Mouse (Mus musculus) v-Abl transformed pro-B cells (cell line): ENCODE data around the gene Cenpq.

Source experiments
- in situ Hi-C, 2 experiments: fragments of 400-800 bp; cut with MboI; formaldehyde crosslinking; loops; one replicate each; pipeline ENCODE4 v1.15.1; 2025; ENCODE audit not compliant: unreplicated experiment in 2 of 2

Gene Cenpq

DNA sequence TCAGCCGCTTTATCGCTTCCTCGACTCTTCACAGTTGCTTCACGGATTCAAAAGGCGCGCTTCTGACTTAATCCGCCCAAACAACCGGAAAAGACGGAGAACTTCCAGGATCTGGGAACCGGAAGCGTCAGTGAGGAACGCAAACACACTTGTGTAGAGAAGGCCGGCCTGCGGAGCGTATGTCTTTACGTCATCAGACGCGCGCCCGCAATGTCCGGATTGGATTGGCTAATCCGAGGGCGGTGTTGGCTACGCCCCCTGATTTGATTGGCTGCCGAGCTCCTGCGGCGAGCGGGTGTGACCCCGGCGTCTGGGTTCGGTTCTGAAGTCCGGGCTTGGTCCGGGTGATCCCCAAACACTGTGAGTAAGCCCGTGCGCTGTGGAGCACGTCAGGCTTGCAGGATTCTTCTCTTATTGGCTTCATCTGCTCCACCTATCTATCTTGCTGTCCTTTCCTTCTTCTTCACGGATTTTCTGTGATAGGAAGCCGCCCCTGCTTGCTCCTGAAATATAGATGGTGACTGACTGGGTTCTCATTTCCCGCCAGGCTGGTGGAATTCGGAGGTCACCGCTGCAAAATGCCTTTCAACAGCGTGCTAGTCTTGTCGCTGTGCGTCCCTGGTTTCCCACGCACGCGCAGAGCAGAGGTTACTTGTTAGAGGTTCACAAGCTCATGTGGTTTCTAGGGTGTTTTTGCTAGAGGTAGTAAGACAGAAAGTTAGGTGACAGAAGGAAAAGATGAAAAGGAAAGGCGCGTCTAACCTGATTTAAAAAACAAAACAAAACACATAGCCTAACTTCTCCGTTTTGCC, at the start of gene Cenpq, which contains the start of gene Mut:
Cenpq (minus strand) TSS at position 628 of the 812 bp plus-strand sequence.
Mut (plus strand) TSS at position 266 of the 812 bp plus-strand sequence.
- in situ Hi-C loops, result loop anchor here in 1 of 2 experiments (25.0 kb wide), 1 partner anchor 1953 kb away; the partner anchor contains the start of gene Cd2ap

DNA sequence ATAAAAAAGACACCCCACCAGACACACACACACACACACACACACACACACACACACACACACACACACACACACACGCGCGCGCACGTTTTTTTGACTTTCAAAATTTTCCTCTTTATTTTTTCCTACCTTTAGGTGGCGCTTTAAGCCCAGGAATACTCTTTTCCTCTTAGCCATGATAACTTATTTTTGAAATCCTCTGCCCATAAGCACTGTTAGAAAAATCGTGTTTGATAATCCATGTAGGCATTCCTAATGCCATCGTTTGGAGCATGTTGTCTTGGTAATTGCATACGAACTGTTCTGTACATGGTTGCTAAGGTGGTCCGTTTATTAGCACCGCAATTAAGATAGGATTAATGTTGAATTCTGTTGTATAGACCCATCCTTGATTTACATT, 43.1 kb upstream of the Cenpq start:
- in situ Hi-C loops, result no loop called here

DNA sequence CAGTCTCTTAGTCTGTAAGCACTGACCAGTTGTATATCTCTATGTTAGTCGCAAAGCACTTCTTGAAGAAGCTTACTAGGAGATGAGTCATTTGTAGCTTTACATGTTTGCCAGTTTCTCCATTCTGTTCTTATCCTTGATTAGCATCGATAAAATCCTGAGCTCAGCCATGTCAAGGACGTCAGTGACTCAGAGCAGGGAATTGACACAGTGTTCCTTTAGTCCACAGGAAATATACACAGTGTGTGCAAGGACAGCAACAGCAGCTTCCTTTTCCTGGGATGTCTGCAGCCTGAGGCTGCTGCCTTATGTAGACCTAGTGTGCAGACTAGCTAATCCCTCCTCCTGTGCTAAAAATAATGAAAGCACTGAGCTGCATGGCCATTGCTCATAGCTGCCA, 13.7 kb upstream of the Cenpq start:
- in situ Hi-C loops, result loop anchor here in 1 of 2 experiments (25.0 kb wide), 1 partner anchor 1939 kb away; the partner anchor contains the start of gene Cd2ap

DNA sequence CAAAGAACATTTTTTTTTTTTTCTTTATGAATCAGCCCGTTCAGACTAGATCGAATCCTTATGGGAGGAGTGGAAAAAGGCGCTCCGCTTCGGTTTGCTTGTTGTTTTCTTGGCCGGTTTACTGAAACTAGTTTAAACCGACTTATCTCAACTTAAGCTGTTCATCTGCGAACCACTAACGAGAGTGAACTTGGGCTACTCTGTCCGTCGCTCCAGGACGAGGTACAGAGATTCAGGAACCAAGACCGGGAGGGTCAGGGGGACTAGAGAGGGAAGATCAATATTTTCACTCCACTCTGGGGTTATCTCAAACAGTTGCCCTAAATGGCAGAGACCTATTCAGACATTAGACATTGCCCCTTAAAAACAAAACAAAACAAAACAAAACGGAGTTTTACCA, 862 bp downstream of the Cenpq start:
- in situ Hi-C loops, result loop anchor here in 1 of 2 experiments (25.0 kb wide), 1 partner anchor 1953 kb away; the partner anchor contains the start of gene Cd2ap

DNA sequence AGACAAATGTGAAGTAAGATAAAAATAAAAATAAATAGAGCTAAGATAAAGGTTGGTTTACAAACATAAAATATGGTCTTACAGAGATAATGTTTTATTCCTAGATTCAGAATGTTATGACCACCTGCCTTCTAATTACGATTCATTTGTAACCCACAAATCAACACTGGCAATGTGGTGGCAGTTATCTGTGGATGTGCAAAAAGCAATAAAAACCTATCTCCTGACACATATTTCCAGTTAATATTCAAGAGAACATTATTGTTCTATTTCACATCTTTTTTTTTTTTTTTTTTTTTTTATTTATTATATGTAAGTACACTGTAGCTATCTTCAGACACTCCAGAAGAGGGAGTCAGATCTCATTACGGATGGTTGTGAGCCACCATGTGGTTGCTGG, 19.3 kb downstream of the Cenpq start:
- in situ Hi-C loops, result no loop called here

DNA sequence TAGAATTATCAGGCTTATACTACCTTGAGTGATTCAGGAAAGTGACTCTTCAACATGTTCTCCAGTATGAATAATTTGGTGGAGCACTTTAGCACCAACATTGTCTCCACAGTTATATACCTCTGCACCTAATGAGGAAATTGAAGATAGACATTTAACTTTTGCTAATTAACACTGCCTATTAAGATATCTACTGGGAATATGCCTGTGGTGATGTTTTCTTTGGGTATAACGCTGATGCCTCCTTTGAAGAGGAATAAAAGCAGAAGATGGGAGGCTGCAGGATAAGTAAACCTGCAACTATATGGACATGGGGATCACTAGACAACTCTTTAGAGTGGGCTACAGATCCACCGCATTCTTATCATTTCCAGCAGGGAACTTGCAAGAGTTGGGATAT, 20.6 kb downstream of the Cenpq start, which contains the start of gene Glyatl3:
Glyatl3 (minus strand) TSS at position 101 of the 400 bp plus-strand sequence.
- in situ Hi-C loops, result no loop called here

DNA sequence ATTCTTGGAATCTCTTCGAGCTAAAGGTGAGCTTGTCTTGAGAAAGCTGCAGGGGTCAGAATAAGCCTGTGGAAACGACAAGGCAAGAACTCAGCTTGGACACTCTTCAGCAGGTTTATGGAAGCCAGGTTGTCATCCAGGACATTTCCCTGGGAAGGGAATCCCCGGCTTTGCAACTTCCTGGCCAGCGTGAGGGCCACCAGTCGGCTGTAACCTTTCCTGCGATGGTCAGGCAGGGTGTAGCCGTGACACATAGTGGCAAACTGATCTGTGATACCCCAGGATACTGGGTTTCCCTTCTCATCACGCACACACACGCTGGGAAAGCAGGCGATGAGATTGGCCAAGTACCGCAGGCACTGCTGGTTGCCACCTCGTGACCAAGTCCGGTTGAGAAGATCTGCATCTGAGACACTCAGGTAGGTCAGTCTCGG, 30.1 kb downstream of the Cenpq start:
- in situ Hi-C loops, result no loop called here

DNA sequence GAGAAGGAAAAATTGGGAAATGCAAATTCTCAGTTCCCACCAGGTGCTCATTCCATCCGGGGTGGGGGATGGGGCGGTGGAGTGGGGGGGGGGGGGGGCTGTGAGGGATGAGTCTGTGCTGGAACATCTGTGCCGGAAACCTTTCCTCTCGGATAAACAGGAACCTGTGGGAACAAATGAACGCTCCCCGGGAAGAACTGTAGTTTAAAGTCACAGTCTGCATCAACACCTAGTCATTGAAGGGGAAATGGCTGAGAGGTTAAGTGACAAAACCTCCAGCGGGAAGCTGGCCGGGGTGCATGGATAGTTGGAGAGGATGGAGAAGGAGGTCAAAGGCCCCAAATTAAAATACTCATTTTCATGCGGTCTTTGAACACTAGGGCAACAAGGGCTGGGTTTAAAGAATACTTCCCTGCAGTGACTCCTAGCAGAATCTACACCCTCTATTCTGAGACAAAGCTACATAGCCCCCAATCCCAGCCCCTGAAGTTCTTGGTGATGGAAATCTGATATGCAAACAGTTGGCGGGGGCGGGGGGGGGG, 30.7 kb downstream of the Cenpq start:
- in situ Hi-C loops, result no loop called here

DNA sequence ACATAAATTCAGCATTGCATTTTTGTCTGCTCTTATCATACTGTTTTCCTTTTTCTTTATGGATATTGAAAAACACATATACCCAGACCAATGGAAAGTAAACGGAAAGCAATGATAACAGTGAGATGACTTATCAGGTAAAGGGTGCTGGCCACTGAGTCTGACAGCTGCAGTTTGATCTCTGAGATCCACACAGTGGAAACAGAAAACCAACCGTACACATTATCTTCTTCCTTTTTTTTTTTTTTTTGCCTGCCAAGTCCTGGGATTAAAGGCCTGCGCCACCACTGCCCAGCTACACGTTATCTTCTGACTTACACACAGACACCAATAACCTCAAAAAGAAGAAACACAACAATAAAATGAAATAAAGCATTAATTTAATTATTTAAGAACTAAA, 31.5 kb downstream of the Cenpq start:
- in situ Hi-C loops, result no loop called here

DNA sequence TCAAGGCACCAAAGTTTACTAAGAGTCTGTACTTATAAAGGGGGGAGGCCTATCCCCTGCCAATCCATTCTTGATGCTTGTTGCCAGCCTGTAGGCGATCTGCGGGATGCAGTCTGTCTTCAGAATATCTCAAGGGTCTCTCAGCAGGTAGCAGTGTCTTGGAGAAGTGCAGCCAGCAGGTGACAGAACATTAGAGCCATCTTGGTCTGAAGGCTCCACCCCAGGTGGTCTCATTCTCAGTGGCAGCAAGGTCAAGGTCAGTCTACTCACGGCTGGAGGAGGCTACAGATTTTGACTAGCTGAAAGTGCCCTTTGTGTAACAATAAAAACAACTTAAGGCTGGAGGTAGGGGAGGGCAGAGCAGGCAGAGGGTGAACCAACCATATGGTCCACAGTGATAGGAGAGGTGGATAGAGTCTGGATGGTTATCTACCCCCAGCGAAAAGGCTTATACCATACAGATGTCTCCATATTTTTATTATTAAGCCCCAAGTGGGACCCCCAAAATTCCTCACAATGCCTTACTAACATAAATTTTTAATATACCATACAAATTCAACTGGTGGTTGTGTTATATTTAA, 35.0 kb downstream of the Cenpq start:
- in situ Hi-C loops, result no loop called here

DNA sequence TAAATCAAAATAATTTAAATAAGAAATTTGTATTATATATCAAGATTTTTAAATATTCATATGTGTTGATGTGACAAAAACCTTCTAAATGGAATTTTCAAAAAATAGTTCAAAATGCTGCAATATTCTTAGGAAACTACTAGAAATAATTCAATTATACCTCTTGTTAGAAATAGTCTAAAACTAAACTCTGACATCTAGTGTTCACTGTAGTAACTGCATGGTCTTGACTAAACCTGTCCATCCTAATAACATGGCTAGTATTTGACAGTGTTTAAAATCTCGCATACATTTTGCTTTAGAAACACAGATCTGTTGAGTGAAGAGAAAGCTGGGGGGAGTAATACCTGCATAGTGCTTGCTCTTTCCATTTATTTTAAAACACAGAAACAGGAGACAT, 38.0 kb downstream of the Cenpq start:
- in situ Hi-C loops, result no loop called here

DNA sequence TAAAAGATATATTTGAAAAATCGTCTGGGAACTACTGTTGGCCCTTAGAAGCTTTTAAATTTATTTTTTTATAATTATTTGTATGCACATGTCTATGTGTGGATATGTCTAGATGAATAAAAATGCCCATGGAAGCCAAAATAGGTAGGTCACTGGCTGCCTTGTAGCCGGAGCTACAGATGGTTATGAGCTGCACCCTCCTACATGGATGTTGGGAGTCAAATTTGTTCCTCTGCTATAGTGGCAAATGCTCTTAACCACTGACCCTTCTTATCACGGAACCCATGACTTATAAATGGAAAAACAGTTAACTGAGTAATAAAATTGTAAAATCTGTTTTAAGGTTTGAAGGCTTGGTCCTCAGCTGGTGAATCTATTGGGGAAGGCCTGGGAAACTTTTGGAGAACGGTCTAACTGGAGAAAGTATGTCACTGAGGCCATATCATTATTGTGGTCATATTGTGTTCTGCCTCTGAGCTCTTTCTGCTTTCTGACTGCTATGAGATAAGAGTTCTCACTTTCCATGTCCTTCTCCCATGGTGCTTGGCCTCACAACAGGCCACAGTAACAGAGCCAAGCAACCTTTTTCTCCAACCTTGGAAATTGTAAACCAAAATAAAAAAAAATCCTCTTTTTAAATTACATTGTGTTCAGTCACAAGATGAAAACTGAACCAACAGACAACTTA, 46.9 kb downstream of the Cenpq start:
- in situ Hi-C loops, result no loop called here

DNA sequence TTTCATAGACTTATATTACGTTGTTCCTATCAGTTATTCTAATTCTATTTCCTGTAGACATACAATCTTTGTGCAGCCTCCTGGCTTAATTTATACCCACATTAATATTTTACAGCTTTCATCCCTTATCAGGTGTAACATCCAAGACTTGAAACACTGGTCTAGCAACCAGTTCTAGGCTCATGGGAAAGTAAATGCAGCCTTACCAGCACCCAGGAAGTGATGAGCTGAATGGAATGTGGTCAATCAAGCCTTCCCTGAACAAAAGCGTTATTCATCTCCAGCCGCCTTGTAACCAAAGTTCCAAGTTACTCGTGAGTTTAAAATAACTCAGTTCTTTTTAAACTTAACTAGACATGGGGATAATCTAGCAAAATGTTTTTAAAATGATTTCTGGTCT, 49.7 kb downstream of the Cenpq start:
- in situ Hi-C loops, result no loop called here

DNA sequence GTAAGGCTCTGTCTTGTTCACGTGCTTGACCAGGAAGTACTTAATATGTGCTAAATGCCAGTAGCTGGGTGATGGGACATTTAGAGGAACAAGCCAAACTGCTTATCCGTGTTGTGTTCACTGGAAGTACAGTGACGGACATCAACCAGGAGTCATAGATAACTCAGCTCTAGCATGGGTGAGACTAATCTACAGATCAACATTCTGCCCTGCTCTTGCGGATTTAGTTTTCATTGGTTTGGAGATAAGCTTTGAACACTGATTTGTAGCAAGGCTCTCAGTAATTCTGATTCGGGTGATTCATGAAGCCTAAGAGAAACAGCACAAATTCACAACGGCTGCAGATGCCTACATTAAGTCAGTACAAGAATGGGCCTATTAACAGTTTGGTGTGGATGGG, 52.7 kb downstream of the Cenpq start:
- in situ Hi-C loops, result no loop called here

DNA sequence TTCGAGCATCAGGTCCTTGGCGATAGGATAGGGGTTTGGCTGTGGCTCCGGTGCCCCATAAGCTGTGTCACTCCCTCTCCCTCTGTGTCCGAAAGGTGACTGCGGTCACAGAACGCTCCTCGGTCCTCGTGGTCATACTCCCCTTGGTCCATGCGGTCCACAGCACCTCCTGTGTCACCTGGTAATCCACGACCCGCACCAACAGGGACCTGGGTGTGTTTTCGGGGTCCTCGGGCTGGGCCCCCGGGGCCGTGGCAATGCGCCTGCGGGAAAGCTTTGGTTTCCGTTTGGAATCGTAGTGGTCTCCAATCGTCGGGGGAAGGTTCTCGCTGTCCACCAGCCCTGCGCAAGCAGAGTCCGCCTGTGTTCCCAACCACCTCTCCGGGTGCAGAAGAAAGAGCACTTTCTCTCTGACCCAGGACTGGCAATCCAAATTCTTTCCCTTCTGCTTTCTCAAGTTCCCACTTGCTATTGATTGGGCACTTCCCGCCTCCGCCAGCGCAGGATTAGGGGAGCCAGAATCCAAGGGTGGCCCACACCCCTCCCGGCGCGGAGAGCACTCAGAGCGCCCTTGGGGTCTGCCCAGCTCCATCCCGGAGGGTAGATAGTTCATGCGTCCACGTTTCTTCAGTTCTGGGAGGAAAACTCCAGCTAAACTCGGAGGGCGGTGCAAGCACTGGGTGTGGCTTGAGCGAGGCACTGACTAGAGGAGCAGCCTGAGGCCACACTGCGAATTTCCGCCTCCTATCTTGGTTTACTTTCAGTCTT, 54.7 kb downstream of the Cenpq start, which contains the start of gene 9130008F23Rik:
9130008F23Rik (minus strand) TSS at position 636 of the 768 bp plus-strand sequence.
- in situ Hi-C loops, result no loop called here

DNA sequence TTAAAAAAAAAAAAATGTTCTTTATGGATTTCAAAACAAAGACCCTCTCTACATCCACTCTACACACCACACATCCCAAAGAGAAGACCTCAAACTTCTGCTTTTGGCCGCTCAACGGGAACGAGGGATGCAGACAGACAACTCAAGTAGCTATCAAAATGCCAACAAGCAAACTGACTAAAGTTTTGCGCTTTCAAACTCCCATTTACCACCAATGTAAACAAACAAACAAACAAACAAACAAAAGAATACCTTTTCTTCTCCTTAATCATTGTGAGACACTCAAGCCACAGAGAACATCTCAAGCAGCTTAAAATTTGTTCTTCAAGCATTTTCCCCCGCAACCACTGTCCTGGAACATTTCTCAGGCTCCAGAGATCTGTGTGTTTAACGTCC, 55.3 kb downstream of the Cenpq start:
- in situ Hi-C loops, result no loop called here

DNA sequence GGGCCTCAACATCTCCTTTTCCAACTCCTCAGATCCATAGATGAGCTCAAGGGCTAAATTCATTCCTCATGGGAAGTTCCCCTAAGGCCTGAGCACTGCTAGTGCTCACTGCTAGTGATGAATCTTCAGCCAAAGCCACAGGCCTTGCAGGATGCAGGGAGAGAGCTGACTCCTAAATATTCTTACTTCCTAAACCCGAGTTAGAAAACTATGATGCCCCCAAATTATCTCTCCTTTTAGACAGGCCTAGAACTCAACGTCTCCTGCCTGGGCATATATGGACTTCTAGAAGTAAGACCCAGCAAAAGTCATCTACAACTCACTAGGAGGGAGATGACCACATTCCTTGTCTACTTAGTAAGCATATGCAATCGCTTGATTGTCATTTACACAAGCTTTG, 57.1 kb downstream of the Cenpq start:
- in situ Hi-C loops, result no loop called here

DNA sequence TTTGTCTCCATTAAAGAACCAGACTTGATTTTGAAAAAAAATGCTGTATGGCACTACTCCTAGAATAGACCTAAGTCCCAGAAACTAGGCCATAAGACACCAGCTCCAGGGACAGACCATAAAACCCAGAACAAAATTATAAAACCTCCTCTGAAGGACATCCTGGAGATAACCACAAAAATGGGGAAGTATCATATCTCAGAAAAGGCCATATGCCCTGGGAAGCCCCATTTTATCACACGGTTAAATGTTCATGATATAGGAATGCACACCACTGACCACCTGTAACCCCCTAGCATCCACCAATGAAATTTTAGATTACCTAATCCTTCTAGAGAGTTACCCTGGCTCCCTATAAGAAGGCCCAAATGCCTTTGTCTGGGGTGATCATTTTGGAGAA, 59.3 kb downstream of the Cenpq start:
- in situ Hi-C loops, result no loop called here

DNA sequence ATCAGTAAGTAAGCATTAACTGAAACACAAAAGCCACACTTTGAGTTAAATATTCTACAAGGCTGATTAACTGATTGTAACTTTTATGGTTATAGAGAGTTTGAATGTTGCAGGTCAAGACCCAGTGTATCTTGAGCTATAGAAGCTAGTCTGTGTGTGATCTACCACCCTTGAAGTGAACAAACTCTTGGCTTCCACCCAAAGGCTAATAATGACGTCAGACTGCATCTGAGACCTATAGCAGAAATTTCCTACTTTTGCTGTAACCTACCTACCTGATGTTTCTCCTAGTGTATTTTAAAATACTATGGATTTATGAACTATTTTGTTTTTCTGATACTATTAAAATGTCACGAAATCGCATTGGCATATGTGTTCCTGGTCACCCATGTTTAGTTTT, 60.1 kb downstream of the Cenpq start:
- in situ Hi-C loops, result no loop called here

DNA sequence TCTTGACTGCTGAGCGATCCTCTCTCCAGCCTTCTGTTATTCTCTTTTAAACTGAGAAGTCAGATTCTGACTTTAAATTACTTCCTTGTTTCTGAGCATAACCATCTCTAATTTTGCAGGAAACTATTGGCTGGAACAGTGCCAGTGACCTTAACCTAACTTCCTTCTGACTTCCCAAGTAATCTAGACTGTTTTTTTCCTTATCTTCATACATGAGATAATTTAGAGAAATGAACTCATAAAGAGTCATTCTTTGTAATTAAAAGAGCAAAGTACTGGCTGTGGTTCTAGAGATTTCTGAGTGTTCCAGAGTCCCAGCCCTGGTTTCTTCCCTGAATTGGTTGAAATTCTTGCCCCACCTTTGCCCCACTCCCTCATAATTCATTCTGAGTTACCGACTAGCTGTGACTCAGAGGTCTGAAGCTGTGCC, 61.2 kb downstream of the Cenpq start:
- in situ Hi-C loops, result no loop called here
